Mouse (Mus musculus) regulatory T cell (primary cell): ENCODE data around the gene Daxx.

ENCODE experiments used
- in situ Hi-C: fragments of 300-600 bp; cut with MboI, MseI; formaldehyde crosslinking; loops from one replicate; pipeline ENCODE4 v1.15.1; 2025; ENCODE audit warnings: high pct_unique_total_duplicates

Gene Daxx

GRCm38 (mm10) chr17:33901653-33902052, 7.6 kb upstream of the Daxx start:
- in situ Hi-C loops, result loop anchor here (25.0 kb wide), 1 partner anchor 711 kb away; the partner anchor contains the start of genes Agpat1, Egfl8 and Rnf5

GRCm38 (mm10) chr17:33902079-33902478, 7.1 kb upstream of the Daxx start:
- in situ Hi-C loops, result loop anchor here (25.0 kb wide), 1 partner anchor 710 kb away; the partner anchor contains the start of genes Agpat1, Egfl8 and Rnf5

GRCm38 (mm10) chr17:33902491-33902890, 6.7 kb upstream of the Daxx start:
- in situ Hi-C loops, result loop anchor here (25.0 kb wide), 1 partner anchor 710 kb away; the partner anchor contains the start of genes Agpat1, Egfl8 and Rnf5

GRCm38 (mm10) chr17:33903911-33904651, 5.1 kb upstream of the Daxx start:
- in situ Hi-C loops, result loop anchor here (25.0 kb wide), 1 partner anchor 708 kb away; the partner anchor contains the start of genes Agpat1, Egfl8 and Rnf5

GRCm38 (mm10) chr17:33904835-33905234, 4.4 kb upstream of the Daxx start, which contains the start of gene Platr17:
Gene Platr17, plus strand, starts transcription at chr17:33905135.
- in situ Hi-C loops, result loop anchor here (5.0 to 25.0 kb wide), 2 partner anchors 33 to 707 kb away; partner anchors contain the start of genes Agpat1, Egfl8, Gm7029 and Rnf5

- in situ Hi-C loops, result loop anchor here (5.0 to 25.0 kb wide), 2 partner anchors 36 to 704 kb away; partner anchors contain the start of genes Agpat1, Egfl8, Gm7029 and Rnf5
These were observed 710 bp upstream of the Daxx start for GRCm38 (mm10) chr17:33908331-33909076.

- in situ Hi-C loops, result loop anchor here (5.0 to 25.0 kb wide), 2 partner anchors 38 to 702 kb away; partner anchors contain the start of genes Agpat1, Egfl8, Gm7029 and Rnf5
These were observed 646 bp downstream of the Daxx start for GRCm38 (mm10) chr17:33909869-33910250.

- in situ Hi-C loops, result loop anchor here (25.0 kb wide), 1 partner anchor 702 kb away; the partner anchor contains the start of genes Agpat1, Egfl8 and Rnf5
These were observed 1.3 kb downstream of the Daxx start for GRCm38 (mm10) chr17:33910346-33911051.

- in situ Hi-C loops, result loop anchor here (25.0 kb wide), 1 partner anchor 701 kb away; the partner anchor contains the start of genes Agpat1, Egfl8 and Rnf5
These were observed 2.0 kb downstream of the Daxx start for GRCm38 (mm10) chr17:33911052-33911812.

- in situ Hi-C loops, result loop anchor here (25.0 kb wide), 1 partner anchor 700 kb away; the partner anchor contains the start of genes Agpat1, Egfl8 and Rnf5
These were observed 2.7 kb downstream of the Daxx start for GRCm38 (mm10) chr17:33911813-33912414.

GRCm38 (mm10) chr17:33913264-33913663, 4.0 kb downstream of the Daxx start:
- in situ Hi-C loops, result loop anchor here (25.0 kb wide), 1 partner anchor 699 kb away; the partner anchor contains the start of genes Agpat1, Egfl8 and Rnf5

- in situ Hi-C loops, result loop anchor here (25.0 kb wide), 1 partner anchor 698 kb away; the partner anchor contains the start of genes Agpat1, Egfl8 and Rnf5
These were observed 4.7 kb downstream of the Daxx start for GRCm38 (mm10) chr17:33913905-33914304.

- in situ Hi-C loops, result loop anchor here (25.0 kb wide), 1 partner anchor 697 kb away; the partner anchor contains the start of genes Agpat1, Egfl8 and Rnf5
These were observed 5.8 kb downstream of the Daxx start for GRCm38 (mm10) chr17:33914969-33915391.

GRCm38 (mm10) chr17:33915671-33916250, 6.5 kb downstream of the Daxx start, which contains the start of the genes Tapbp and Zbtb22:
Gene Tapbp, plus strand, starts transcription at chr17:33915899.
Gene Zbtb22, plus strand, starts transcription at chr17:33915904.
- in situ Hi-C loops, result loop anchor here (25.0 kb wide), 1 partner anchor 697 kb away; the partner anchor contains the start of genes Agpat1, Egfl8 and Rnf5

- in situ Hi-C loops, result loop anchor here (25.0 kb wide), 1 partner anchor 696 kb away; the partner anchor contains the start of genes Agpat1, Egfl8 and Rnf5
These were observed 7.1 kb downstream of the Daxx start for GRCm38 (mm10) chr17:33916294-33916693.

- in situ Hi-C loops, result loop anchor here (25.0 kb wide), 1 partner anchor 695 kb away; the partner anchor contains the start of genes Agpat1, Egfl8 and Rnf5
These were observed 7.8 kb downstream of the Daxx start for GRCm38 (mm10) chr17:33916847-33917655.

GRCm38 (mm10) chr17:33917656-33918292, 8.6 kb downstream of the Daxx start:
- in situ Hi-C loops, result loop anchor here (25.0 kb wide), 1 partner anchor 695 kb away; the partner anchor contains the start of genes Agpat1, Egfl8 and Rnf5
